Mouse (Mus musculus): Measurements from ENCODE around the gene Gm14322.
"Not testable (repeated sequence)": the region's sequence is repeated elsewhere in the genome, so short reads cannot be mapped to it uniquely, and the experiment has no call there.

The Gm14322 gene

GRCm38 (mm10) chr2:177758941-177759558, at the start of gene Gm14322:
TSS of gene Gm14322 (plus strand) at chr2:177759288.
- not testable (repeated sequence) for DNase-seq

GRCm38 (mm10) chr2:177741487-177741886, 17.6 kb upstream of the Gm14322 start:
- DNase-seq, result not testable (repeated sequence)

GRCm38 (mm10) chr2:177787351-177787750, 28.3 kb downstream of the Gm14322 start:
- not testable (repeated sequence) for DNase-seq

- not testable (repeated sequence) for DNase-seq
Measured at GRCm38 (mm10) chr2:177806170-177806569, 47.1 kb downstream of the Gm14322 start.

Data from right cerebral cortex, postnatal 4 days (tissue).